Mouse (Mus musculus) kidney, postnatal 36 days (tissue): ENCODE measurements around the gene Kif20b.

Experiments used
- DNase-seq, 2 experiments: peaks; one replicate each; pipeline ENCODE4 v3.0.0; 2021 to 2022; ENCODE audit warnings: mixed read lengths in 2 of 2

Gene Kif20b

DNA sequence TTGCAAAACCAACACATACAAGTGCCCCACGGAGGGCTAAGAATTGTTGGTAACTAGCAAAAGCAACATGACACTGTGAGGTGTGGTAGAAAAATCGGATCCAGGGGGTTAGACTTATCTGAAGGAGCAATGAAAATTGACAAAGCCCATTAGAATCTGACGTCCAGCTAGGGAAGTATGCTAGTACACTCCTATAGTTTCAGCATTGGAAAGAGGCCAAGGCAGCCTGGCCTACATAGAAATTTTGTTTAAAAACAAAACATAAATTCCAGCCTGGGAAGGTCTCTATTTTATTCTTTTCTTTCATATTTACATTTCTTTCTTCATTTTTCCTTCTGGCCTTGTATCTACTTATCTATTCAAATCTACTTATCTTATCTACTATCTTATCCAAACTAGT is 1.6 kb upstream of the Kif20b start:
- DNase-seq = no peak

- DNase-seq = peak in 1 of 2 experiments; percentile 27
These were observed 909 bp upstream of the Kif20b start for GRCm38 (mm10) chr19:34921253-34921651.

DNA sequence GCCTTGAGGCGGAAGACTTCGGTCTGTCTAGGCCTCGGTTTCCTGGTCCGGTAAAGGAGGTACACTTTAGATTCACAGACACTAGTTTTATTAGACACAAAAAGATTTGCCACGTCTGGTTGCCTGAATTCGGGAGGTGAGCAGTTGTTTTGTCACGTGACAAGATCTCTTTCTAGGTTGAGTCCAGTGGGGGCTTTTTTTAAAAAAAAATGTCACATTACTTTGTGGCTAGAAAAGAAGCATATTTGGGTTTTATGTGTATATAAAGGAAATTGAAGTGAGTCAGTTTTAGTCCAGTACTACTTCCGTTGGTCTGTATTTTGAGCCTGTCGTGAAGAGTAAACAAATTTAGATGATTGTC is 422 bp downstream of the Kif20b start:
- DNase-seq = no peak

DNA sequence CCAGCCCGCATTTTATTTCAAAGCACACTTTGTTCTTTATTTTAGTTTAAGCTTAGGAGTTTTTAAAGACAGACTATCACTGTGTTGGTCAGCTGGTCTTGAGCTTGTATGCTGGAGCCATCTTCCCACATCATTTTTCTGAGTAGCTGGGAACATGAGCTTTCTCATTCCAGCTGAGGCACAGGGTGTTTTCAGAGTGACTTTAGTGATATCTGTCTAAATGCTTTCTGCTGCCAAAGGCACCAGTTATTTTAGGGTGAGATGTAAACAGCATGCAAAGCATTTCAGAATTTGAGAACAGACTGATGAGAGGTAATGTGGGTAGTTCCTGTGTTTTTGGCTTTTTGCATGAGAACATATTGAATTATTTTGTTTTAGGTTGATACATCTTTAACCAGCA is 25.0 kb downstream of the Kif20b start:
- no peak for DNase-seq

DNA sequence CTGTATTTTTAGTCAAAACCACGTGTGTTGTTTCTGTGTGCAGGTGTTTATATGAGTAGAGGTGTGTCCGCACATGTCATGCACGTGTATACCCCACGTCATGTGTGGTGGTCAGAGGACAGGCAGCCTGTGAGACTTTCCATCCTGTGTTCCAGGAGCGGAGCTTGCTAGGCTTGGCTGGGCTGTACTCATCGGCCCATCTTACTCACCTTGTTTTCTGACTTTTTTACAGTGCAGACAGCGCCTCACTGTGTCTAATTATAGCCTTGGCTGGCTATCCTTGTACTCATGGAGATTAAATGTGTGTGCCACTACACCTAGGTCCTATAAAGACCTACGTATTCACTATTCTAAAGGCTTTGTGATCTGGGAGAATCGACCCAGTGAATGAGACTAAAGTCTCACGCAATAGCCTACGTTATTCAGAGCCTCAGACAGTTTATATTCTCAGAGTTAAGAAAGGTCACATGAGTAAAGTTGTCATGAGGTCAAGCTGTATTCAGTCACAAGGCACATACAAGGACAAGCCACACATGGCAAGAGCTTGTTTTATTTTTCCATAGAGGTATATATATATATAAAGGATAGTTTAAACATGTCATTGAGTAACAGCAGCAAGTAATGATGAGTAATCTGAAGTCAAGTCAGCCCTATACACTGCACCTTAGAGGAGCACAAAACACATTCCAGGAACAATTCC is 31.8 kb downstream of the Kif20b start:
- DNase-seq = no peak

GRCm38 (mm10) chr19:34959369-34959768 is 37.2 kb downstream of the Kif20b start:
- no peak for DNase-seq

DNA sequence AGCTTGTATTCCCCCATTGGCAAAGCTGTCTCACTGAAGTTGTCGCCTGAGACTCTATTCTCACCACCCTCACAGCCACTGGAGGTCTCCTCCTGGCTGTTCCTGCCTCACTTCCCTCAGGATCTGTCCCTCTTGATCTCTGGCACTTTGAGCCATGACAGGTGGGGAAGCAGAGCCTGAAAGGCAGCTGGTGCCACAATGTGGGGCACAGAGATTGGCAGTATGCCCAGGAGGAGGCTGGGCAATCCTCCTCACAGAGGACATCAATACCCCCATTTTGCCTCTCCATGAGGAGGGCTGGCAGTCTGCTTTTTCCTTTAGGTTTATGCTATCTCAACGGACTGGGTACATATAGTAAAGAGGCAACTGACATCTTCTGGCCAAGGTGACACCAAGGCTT is 62.6 kb downstream of the Kif20b start:
- no peak for DNase-seq

- DNase-seq = no peak
These were observed 68.3 kb downstream of the Kif20b start for GRCm38 (mm10) chr19:34990443-34990842.

- DNase-seq = peak; percentile 45 to 71
These were observed 70.9 kb downstream of the Kif20b start for GRCm38 (mm10) chr19:34992969-34993527.

DNA sequence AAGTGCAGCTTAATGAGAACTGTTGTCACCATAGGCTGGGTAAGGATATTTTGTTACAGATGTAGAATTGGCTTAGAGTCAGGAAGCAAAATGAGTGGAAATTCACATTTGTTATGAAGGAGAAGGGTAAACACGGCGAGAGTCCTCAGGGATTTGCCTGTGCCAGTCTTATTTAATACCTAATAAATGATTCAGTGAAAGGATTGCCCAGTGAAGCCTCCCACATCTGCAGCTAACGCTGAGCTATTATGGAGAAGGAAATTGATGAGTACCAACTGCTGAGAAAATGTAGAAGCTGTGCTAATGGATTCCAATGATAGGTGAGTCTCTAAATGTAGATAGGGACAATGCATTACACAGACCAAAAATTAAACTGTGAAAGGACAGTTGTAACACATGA is 92.9 kb downstream of the Kif20b start:
- DNase-seq = no peak

DNA sequence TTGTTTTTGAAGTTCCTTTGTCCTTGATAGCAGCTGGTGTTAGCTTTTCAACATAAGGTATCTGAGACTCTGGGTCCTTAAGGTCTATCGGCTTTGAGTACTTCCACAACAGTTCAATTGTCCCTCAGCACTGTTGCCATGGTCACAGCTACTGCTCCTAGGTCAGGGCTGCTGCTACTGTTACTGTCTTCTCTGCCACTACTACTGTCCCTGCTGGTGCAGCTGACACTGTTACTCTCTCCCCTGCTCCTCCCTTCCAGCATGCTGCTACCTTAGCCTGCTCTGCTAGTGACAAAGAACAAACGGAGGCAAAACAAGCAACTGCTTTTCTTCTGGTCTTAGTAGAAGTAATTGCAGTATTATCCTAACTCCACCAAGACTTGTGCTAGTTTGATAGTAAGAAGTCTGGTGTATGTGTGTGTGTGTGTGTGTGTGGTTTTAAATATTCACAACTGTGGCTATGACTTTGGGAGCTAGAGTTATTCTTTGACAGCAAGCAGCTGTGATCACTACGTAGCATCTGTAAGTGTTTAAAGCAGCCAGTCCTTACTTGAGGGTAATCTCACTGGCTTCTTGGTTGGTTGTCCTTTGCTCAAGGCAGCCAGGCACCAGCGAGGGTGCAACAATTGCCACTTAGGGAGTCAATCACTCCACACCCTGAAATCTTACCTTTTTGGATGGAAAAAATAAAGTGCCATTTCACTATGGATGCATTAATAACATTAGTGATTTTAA is 95.5 kb downstream of the Kif20b start:
- DNase-seq = no peak

DNA sequence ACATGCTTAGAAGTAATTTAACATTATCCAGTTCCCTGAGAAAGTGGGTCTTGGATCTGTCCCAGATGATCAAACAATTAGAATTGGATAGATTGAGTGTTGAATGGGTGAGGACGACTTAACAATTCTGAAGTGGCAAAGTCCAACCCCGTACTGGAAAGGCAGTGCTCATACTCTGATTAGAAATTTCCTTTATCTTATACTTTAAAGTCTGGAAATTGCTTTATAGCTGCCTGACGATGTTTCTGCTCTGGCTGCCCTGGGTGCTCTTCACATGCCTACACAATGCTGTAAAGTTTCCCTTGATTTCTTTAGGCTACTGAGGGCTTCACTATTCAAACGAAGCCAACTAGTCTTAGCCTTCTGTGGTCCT is 96.0 kb downstream of the Kif20b start:
- DNase-seq = no peak
